Mouse (Mus musculus): ENCODE data around the gene Zdhhc18.

GRCm38 (mm10) chr4:133630326-133630920 is 19.5 kb downstream of the Zdhhc18 start:
- TF ChIP-seq GATA1 (IDR thresholded peaks at IDR 0.05; ENCODE audit: borderline replicate concordance, low read length), result no peak
- TF ChIP-seq FLI1 (IDR thresholded peaks at IDR 0.05; ENCODE audit: low read length), result no peak
